Mouse (Mus musculus): ENCODE results near the gene Prim2. TPM values are rescaled to one million over a fixed set of nuclear protein-coding genes. Genes with fewer than 3 reads are reported as not detected.

Gene Prim2
- polyA plus RNA-seq, 1 experiment from 2014 or later: 57.6 TPM

- H3K4me1 ChIP-seq: peaks cover 6% of the 10 kb centered on the region; the same call in 1 of the 2 replicates
- H3K4me3 ChIP-seq: no peak overlapping the region
- H3K27me3 ChIP-seq (ENCODE audit: low read depth, poor library complexity, severe bottlenecking): no peaks in the 10 kb centered on the region
- no peaks in the 10 kb centered on the region for H3K9me3 ChIP-seq (replicated peaks)
- H3K27ac ChIP-seq (replicated peaks): no peak overlapping the region
- 91% methylated on average over 5 of the region's 5 CpGs for WGBS
- no peaks in the 10 kb centered on the region for H3K36me3 ChIP-seq
- no peak for DNase-seq (ENCODE audit: low spot score)
These were observed 146.4 kb downstream of the Prim2 start for GRCm38 (mm10) chr1:33523223-33523622.

- Histone ChIP-seq H3K27ac (replicated peaks) (no peak overlapping the region), H3K4me1 (no peaks in the 10 kb centered on the region), H3K27me3 (ENCODE audit: low read depth, poor library complexity, severe bottlenecking) (no peaks in the 10 kb centered on the region), H3K4me3 (no peak overlapping the region), H3K9me3 (replicated peaks) (no peaks in the 10 kb centered on the region), H3K36me3 (peaks cover 6% of the 10 kb centered on the region)
- 92% methylated on average over 8 of the region's 8 CpGs for whole genome bisulfite sequencing
- DNase-seq (ENCODE audit: low spot score): no peak
These were observed 154.5 kb downstream of the Prim2 start for GRCm38 (mm10) chr1:33515124-33515523.

- H3K4me3 ChIP-seq: no peak overlapping the region
- no peaks in the 10 kb centered on the region for H3K4me1 ChIP-seq
- WGBS: 92% methylated on average over 4 of the region's 4 CpGs
- no peak overlapping the region for H3K27ac ChIP-seq (replicated peaks)
- H3K27me3 ChIP-seq (ENCODE audit: low read depth, poor library complexity, severe bottlenecking): no peaks in the 10 kb centered on the region
- peaks cover 6% of the 10 kb centered on the region for H3K36me3 ChIP-seq
- no peaks in the 10 kb centered on the region for H3K9me3 ChIP-seq (replicated peaks)
- no peak for DNase-seq (ENCODE audit: low spot score)
These were observed 158.3 kb downstream of the Prim2 start for GRCm38 (mm10) chr1:33511310-33511709.

- Histone ChIP-seq H3K27me3 (ENCODE audit: low read depth, poor library complexity, severe bottlenecking) (no peaks in the 10 kb centered on the region), H3K4me1 (0 out of 2 replicates have a peak, but pooled peaks cover 3% of the 10 kb centered on the region), H3K36me3 (no peaks in the 10 kb centered on the region), H3K27ac (replicated peaks) (no peak overlapping the region), H3K9me3 (replicated peaks) (no peaks in the 10 kb centered on the region), H3K4me3 (no peak overlapping the region)
- DNase-seq (ENCODE audit: low spot score): no peak
- 93% methylated on average over 5 of the region's 5 CpGs for whole genome bisulfite sequencing
These were observed 165.2 kb downstream of the Prim2 start for GRCm38 (mm10) chr1:33504371-33504770.

GRCm38 (mm10) chr1:33502890-33503289, 166.7 kb downstream of the Prim2 start:
- Histone ChIP-seq H3K27me3 (ENCODE audit: low read depth, poor library complexity, severe bottlenecking) (no peaks in the 10 kb centered on the region), H3K4me3 (no peak overlapping the region), H3K27ac (replicated peaks) (no peak overlapping the region), H3K9me3 (replicated peaks) (no peaks in the 10 kb centered on the region), H3K36me3 (no peaks in the 10 kb centered on the region), H3K4me1 (0 out of 2 replicates have a peak, but pooled peaks cover 3% of the 10 kb centered on the region)
- no peak for DNase-seq (ENCODE audit: low spot score)
- WGBS: 86% methylated on average over 7 of the region's 7 CpGs

GRCm38 (mm10) chr1:33502298-33502697, 167.3 kb downstream of the Prim2 start:
- H3K27ac ChIP-seq (replicated peaks): no peak overlapping the region
- no peak overlapping the region for H3K4me3 ChIP-seq
- H3K27me3 ChIP-seq (ENCODE audit: low read depth, poor library complexity, severe bottlenecking): no peaks in the 10 kb centered on the region
- no peaks in the 10 kb centered on the region for H3K9me3 ChIP-seq (replicated peaks)
- no peak for DNase-seq (ENCODE audit: low spot score)
- 0 out of 2 replicates have a peak, but pooled peaks cover 3% of the 10 kb centered on the region for H3K4me1 ChIP-seq
- no peaks in the 10 kb centered on the region for H3K36me3 ChIP-seq
- 97% methylated on average over 1 of the region's 1 CpGs for WGBS

GRCm38 (mm10) chr1:33500111-33500510, 169.5 kb downstream of the Prim2 start:
- DNase-seq (ENCODE audit: low spot score): no peak
- Histone ChIP-seq H3K4me1 (peaks cover 13% of the 10 kb centered on the region), H3K27ac (replicated peaks) (no peak overlapping the region; the same call in 1 of the 2 replicates), H3K27me3 (ENCODE audit: low read depth, poor library complexity, severe bottlenecking) (no peaks in the 10 kb centered on the region), H3K4me3 (no peak overlapping the region), H3K9me3 (replicated peaks) (no peaks in the 10 kb centered on the region), H3K36me3 (no peaks in the 10 kb centered on the region)
- 91% methylated on average over 9 of the region's 9 CpGs for WGBS

- H3K27me3 ChIP-seq (ENCODE audit: low read depth, poor library complexity, severe bottlenecking): no peaks in the 10 kb centered on the region
- DNase-seq (ENCODE audit: low spot score): no peak
- H3K4me3 ChIP-seq: no peak overlapping the region
- peaks cover 18% of the 10 kb centered on the region for H3K4me1 ChIP-seq
- WGBS: 96% methylated on average over 4 of the region's 4 CpGs
- no peaks in the 10 kb centered on the region for H3K36me3 ChIP-seq
- H3K27ac ChIP-seq (replicated peaks): no peak overlapping the region; the same call in 1 of the 2 replicates
- H3K9me3 ChIP-seq (replicated peaks): no peaks in the 10 kb centered on the region
These were observed 170.0 kb downstream of the Prim2 start for GRCm38 (mm10) chr1:33499603-33500002.

- peaks cover 24% of the 10 kb centered on the region for H3K4me1 ChIP-seq
- H3K27ac ChIP-seq (replicated peaks): no peak overlapping the region; the same call in 1 of the 2 replicates
- H3K36me3 ChIP-seq: no peaks in the 10 kb centered on the region
- H3K4me3 ChIP-seq: no peak overlapping the region
- H3K27me3 ChIP-seq (ENCODE audit: low read depth, poor library complexity, severe bottlenecking): no peaks in the 10 kb centered on the region
- WGBS: 92% methylated on average over 4 of the region's 4 CpGs
- DNase-seq (ENCODE audit: low spot score): no peak
- no peaks in the 10 kb centered on the region for H3K9me3 ChIP-seq (replicated peaks)
These were observed 173.5 kb downstream of the Prim2 start for GRCm38 (mm10) chr1:33496128-33496527.

GRCm38 (mm10) chr1:33495586-33495985, 174.0 kb downstream of the Prim2 start:
- H3K4me3 ChIP-seq: no peak overlapping the region
- H3K27ac ChIP-seq (replicated peaks): peak overlapping the region; percentile 68
- H3K36me3 ChIP-seq: no peaks in the 10 kb centered on the region
- WGBS: 73% methylated on average over 3 of the region's 3 CpGs
- H3K9me3 ChIP-seq (replicated peaks): no peaks in the 10 kb centered on the region
- peaks cover 24% of the 10 kb centered on the region for H3K4me1 ChIP-seq
- no peaks in the 10 kb centered on the region for H3K27me3 ChIP-seq (ENCODE audit: low read depth, poor library complexity, severe bottlenecking)
- DNase-seq (ENCODE audit: low spot score): no peak

GRCm38 (mm10) chr1:33495203-33495553, 174.4 kb downstream of the Prim2 start:
- Histone ChIP-seq H3K27me3 (ENCODE audit: low read depth, poor library complexity, severe bottlenecking) (no peaks in the 10 kb centered on the region), H3K27ac (replicated peaks) (peak overlapping the region; percentile 68), H3K36me3 (no peaks in the 10 kb centered on the region), H3K4me3 (no peak overlapping the region), H3K9me3 (replicated peaks) (no peaks in the 10 kb centered on the region), H3K4me1 (peaks cover 24% of the 10 kb centered on the region)
- DNase-seq (ENCODE audit: low spot score): no peak
- WGBS: 79% methylated on average over 8 of the region's 8 CpGs

GRCm38 (mm10) chr1:33494524-33495202, 174.9 kb downstream of the Prim2 start:
- no peak for DNase-seq (ENCODE audit: low spot score)
- no peaks in the 10 kb centered on the region for H3K36me3 ChIP-seq
- H3K27ac ChIP-seq (replicated peaks): peak overlapping the region; percentile 68; the same call in 1 of the 2 replicates
- H3K4me3 ChIP-seq: no peak overlapping the region
- 18% methylated on average over 2 of the region's 2 CpGs for WGBS
- H3K9me3 ChIP-seq (replicated peaks): no peaks in the 10 kb centered on the region
- no peaks in the 10 kb centered on the region for H3K27me3 ChIP-seq (ENCODE audit: low read depth, poor library complexity, severe bottlenecking)
- peaks cover 20% of the 10 kb centered on the region for H3K4me1 ChIP-seq

GRCm38 (mm10) chr1:33490220-33490619, 179.4 kb downstream of the Prim2 start:
- Histone ChIP-seq H3K4me3 (no peak overlapping the region), H3K27me3 (ENCODE audit: low read depth, poor library complexity, severe bottlenecking) (no peaks in the 10 kb centered on the region), H3K9me3 (replicated peaks) (no peaks in the 10 kb centered on the region), H3K27ac (replicated peaks) (no peak overlapping the region), H3K36me3 (no peaks in the 10 kb centered on the region), H3K4me1 (peaks cover 11% of the 10 kb centered on the region)
- DNase-seq (ENCODE audit: low spot score): no peak
- 91% methylated on average over 6 of the region's 6 CpGs for WGBS
